Mouse (Mus musculus): ENCODE data around the gene Slc22a6. TPM values are rescaled to one million over a fixed set of nuclear protein-coding genes. Genes with fewer than 3 reads are reported as not detected.

Gene Slc22a6
- polyA plus RNA-seq, 1 experiment from 2014 or later = 3.3 TPM

GRCm38 (mm10) chr19:8590954-8591353 lies 26.9 kb upstream of the Slc22a6 start, which contains the start of gene Slc22a8:
Gene Slc22a8 (plus strand): TSS chr19:8591254.
- no peak for ATAC-seq (ENCODE audit: low FRiP score)
- Histone ChIP-seq H3K9ac (no peak within 1 kb of the TSS), H3K4me1 (peaks cover 13% of the 10 kb centered on the region), H3K27me3 (no peaks in the 10 kb centered on the region), H3K9me3 (replicated peaks) (no peaks in the 10 kb centered on the region), H3K4me3 (no peak within 1 kb of the TSS), H3K36me3 (no peaks in the 10 kb centered on the region), H3K4me2 (replicated peaks) (no peak within 1 kb of the TSS), H3K27ac (no peak within 1 kb of the TSS)
- 62% methylated on average over 8 of the region's 8 CpGs for WGBS

GRCm38 (mm10) chr19:8592155-8592554 lies 25.7 kb upstream of the Slc22a6 start:
- Histone ChIP-seq H3K4me2 (replicated peaks) (no peak overlapping the region), H3K4me1 (peaks cover 13% of the 10 kb centered on the region), H3K36me3 (no peaks in the 10 kb centered on the region), H3K4me3 (no peak overlapping the region), H3K27me3 (no peaks in the 10 kb centered on the region), H3K9me3 (replicated peaks) (no peaks in the 10 kb centered on the region), H3K9ac (no peak overlapping the region), H3K27ac (no peak overlapping the region)
- WGBS = 71% methylated on average over 2 of the region's 2 CpGs
- no peak for ATAC-seq (ENCODE audit: low FRiP score)

GRCm38 (mm10) chr19:8592873-8593408 lies 24.9 kb upstream of the Slc22a6 start:
- ATAC-seq (ENCODE audit: low FRiP score) = no peak
- H3K4me3 ChIP-seq = no peak overlapping the region
- 67% methylated on average over 6 of the region's 6 CpGs for WGBS

GRCm38 (mm10) chr19:8593833-8594232 lies 24.0 kb upstream of the Slc22a6 start:
- 86% methylated on average over 11 of the region's 11 CpGs for WGBS
- Histone ChIP-seq H3K4me3 (no peak overlapping the region), H3K9ac (no peak overlapping the region), H3K4me1 (peaks cover 13% of the 10 kb centered on the region), H3K36me3 (no peaks in the 10 kb centered on the region), H3K4me2 (replicated peaks) (no peak overlapping the region), H3K9me3 (replicated peaks) (no peaks in the 10 kb centered on the region), H3K27me3 (no peaks in the 10 kb centered on the region), H3K27ac (no peak overlapping the region)
- no peak for ATAC-seq (ENCODE audit: low FRiP score)

More at GRCm38 (mm10) chr19:8592873-8593408, 24.9 kb upstream of the Slc22a6 start:
- Histone ChIP-seq H3K4me1 (peaks cover 13% of the 10 kb centered on the region), H3K27ac (no peak overlapping the region), H3K4me2 (replicated peaks) (no peak overlapping the region), H3K36me3 (no peaks in the 10 kb centered on the region), H3K9ac (no peak overlapping the region), H3K9me3 (replicated peaks) (no peaks in the 10 kb centered on the region), H3K27me3 (no peaks in the 10 kb centered on the region)

GRCm38 (mm10) chr19:8594518-8594917 lies 23.3 kb upstream of the Slc22a6 start:
- WGBS = 0% methylated on average over 1 of the region's 1 CpGs
- H3K36me3 ChIP-seq = no peaks in the 10 kb centered on the region
- no peak for ATAC-seq (ENCODE audit: low FRiP score)

GRCm38 (mm10) chr19:8597269-8597668 lies 20.6 kb upstream of the Slc22a6 start:
- WGBS = 58% methylated on average over 4 of the region's 4 CpGs
- H3K27ac ChIP-seq = no peak overlapping the region
- H3K4me1 ChIP-seq = peaks cover 9% of the 10 kb centered on the region
- H3K9me3 ChIP-seq (replicated peaks) = no peaks in the 10 kb centered on the region
- no peak overlapping the region for H3K4me3 ChIP-seq
- no peaks in the 10 kb centered on the region for H3K27me3 ChIP-seq
- no peaks in the 10 kb centered on the region for H3K36me3 ChIP-seq
- ATAC-seq (ENCODE audit: low FRiP score) = no peak
- H3K4me2 ChIP-seq (replicated peaks) = no peak overlapping the region
- no peak overlapping the region for H3K9ac ChIP-seq

More at GRCm38 (mm10) chr19:8594518-8594917, 23.3 kb upstream of the Slc22a6 start:
- H3K9ac ChIP-seq = no peak overlapping the region
- H3K4me3 ChIP-seq = no peak overlapping the region
- H3K4me1 ChIP-seq = peaks cover 13% of the 10 kb centered on the region
- H3K27ac ChIP-seq = no peak overlapping the region
- H3K4me2 ChIP-seq (replicated peaks) = no peak overlapping the region
- no peaks in the 10 kb centered on the region for H3K27me3 ChIP-seq
- no peaks in the 10 kb centered on the region for H3K9me3 ChIP-seq (replicated peaks)

- no peak overlapping the region for H3K9ac ChIP-seq
- no peak overlapping the region for H3K4me2 ChIP-seq (replicated peaks)
- H3K4me3 ChIP-seq = no peak overlapping the region
- ATAC-seq (ENCODE audit: low FRiP score) = no peak
- H3K27me3 ChIP-seq = no peaks in the 10 kb centered on the region
- peaks cover 6% of the 10 kb centered on the region for H3K4me1 ChIP-seq
- no peak overlapping the region for H3K27ac ChIP-seq
- no peaks in the 10 kb centered on the region for H3K9me3 ChIP-seq (replicated peaks)
- WGBS = 79% methylated on average over 2 of the region's 2 CpGs
- H3K36me3 ChIP-seq = no peaks in the 10 kb centered on the region
Observed at GRCm38 (mm10) chr19:8599229-8599628, 18.6 kb upstream of the Slc22a6 start.

- Histone ChIP-seq H3K4me3 (no peak overlapping the region), H3K27ac (no peak overlapping the region), H3K4me1 (no peaks in the 10 kb centered on the region), H3K9ac (no peak overlapping the region), H3K27me3 (no peaks in the 10 kb centered on the region), H3K36me3 (no peaks in the 10 kb centered on the region), H3K9me3 (replicated peaks) (no peaks in the 10 kb centered on the region), H3K4me2 (replicated peaks) (no peak overlapping the region)
- no peak for ATAC-seq (ENCODE audit: low FRiP score)
Observed at GRCm38 (mm10) chr19:8601922-8602321, 15.9 kb upstream of the Slc22a6 start.

- Histone ChIP-seq H3K4me3 (no peak overlapping the region), H3K4me1 (no peaks in the 10 kb centered on the region), H3K9ac (no peak overlapping the region), H3K27me3 (no peaks in the 10 kb centered on the region), H3K9me3 (replicated peaks) (no peaks in the 10 kb centered on the region), H3K27ac (no peak overlapping the region), H3K36me3 (no peaks in the 10 kb centered on the region), H3K4me2 (replicated peaks) (no peak overlapping the region)
- ATAC-seq (ENCODE audit: low FRiP score) = no peak
- WGBS = 66% methylated on average over 3 of the region's 3 CpGs
Observed at GRCm38 (mm10) chr19:8602914-8603313, 14.9 kb upstream of the Slc22a6 start.

- Histone ChIP-seq H3K9ac (no peak overlapping the region), H3K4me3 (no peak overlapping the region), H3K27ac (no peak overlapping the region), H3K4me1 (no peaks in the 10 kb centered on the region), H3K9me3 (replicated peaks) (no peaks in the 10 kb centered on the region), H3K27me3 (no peaks in the 10 kb centered on the region), H3K36me3 (no peaks in the 10 kb centered on the region), H3K4me2 (replicated peaks) (no peak overlapping the region)
- 89% methylated on average over 8 of the region's 8 CpGs for WGBS
- no peak for ATAC-seq (ENCODE audit: low FRiP score)
Observed at GRCm38 (mm10) chr19:8604536-8605240, 13.2 kb upstream of the Slc22a6 start.

- Histone ChIP-seq H3K4me1 (no peaks in the 10 kb centered on the region), H3K9me3 (replicated peaks) (no peaks in the 10 kb centered on the region), H3K4me2 (replicated peaks) (no peak overlapping the region), H3K27me3 (no peaks in the 10 kb centered on the region), H3K4me3 (no peak overlapping the region), H3K9ac (no peak overlapping the region), H3K27ac (no peak overlapping the region), H3K36me3 (no peaks in the 10 kb centered on the region)
- no peak for ATAC-seq (ENCODE audit: low FRiP score)
- WGBS = 85% methylated on average over 3 of the region's 3 CpGs
Observed at GRCm38 (mm10) chr19:8605241-8605558, 12.6 kb upstream of the Slc22a6 start.

GRCm38 (mm10) chr19:8611358-8612123 lies 6.3 kb upstream of the Slc22a6 start:
- H3K9me3 ChIP-seq (replicated peaks) = no peaks in the 10 kb centered on the region
- H3K27ac ChIP-seq = no peak overlapping the region
- H3K4me2 ChIP-seq (replicated peaks) = no peak overlapping the region
- ATAC-seq (ENCODE audit: low FRiP score) = no peak
- H3K4me3 ChIP-seq = no peak overlapping the region
- H3K36me3 ChIP-seq = no peaks in the 10 kb centered on the region
- H3K4me1 ChIP-seq = no peaks in the 10 kb centered on the region
- 87% methylated on average over 8 of the region's 8 CpGs for WGBS
- H3K27me3 ChIP-seq = no peaks in the 10 kb centered on the region
- H3K9ac ChIP-seq = no peak overlapping the region

Data from hindbrain, embryonic 12.5 days (tissue).